Mouse (Mus musculus): Measurements from ENCODE around the gene Ifna15. TPM values are rescaled to one million over a fixed set of nuclear protein-coding genes. Genes with fewer than 3 reads are reported as not detected.
"Not testable (repeated sequence)": the region's sequence is repeated elsewhere in the genome, so short reads cannot be mapped to it uniquely, and the experiment has no call there.

Ifna15 gene
- polyA plus RNA-seq (2014; fragmentation: Nextera tagmentation; extraction: Ambion mirVana), result not detected in 2 replicates

DNA sequence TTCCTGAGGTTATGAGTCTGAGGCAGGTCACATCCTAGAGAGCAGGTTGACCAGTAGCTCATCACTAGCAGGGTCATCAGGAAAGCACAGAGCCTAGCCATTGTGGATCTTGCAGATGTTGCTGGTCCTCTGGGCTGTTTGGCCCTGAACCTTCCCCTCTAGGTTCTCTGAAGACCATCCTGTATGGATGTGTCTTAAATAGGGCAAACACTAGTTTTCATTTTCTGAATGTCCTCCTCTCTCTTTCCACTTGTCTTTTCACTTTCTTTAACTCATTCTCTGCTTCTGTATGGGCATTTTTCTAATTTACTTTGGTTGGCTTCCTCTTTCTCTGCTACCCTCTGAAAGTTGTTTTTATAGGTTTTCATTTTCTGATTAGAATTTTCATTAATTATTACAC lies at the start of gene Ifna15:
Gene Ifna15, minus strand, starts transcription at position 101 of the 400 bp plus-strand sequence.
- not testable (repeated sequence) for H3K36me3 ChIP-seq (ENCODE audit: control insufficient read depth, insufficient read depth, low read length); H3K4me1 ChIP-seq (ENCODE audit: control insufficient read depth, insufficient read depth, low read length); H3K4me3 ChIP-seq (replicated peaks; ENCODE audit: low read depth, low read length); H3K27ac ChIP-seq (replicated peaks; ENCODE audit: low read depth, low read length); H3K4me2 ChIP-seq (ENCODE audit: low read length); H3K9me3 ChIP-seq (ENCODE audit: control insufficient read depth, low read length); DNase-seq; H3K27me3 ChIP-seq (ENCODE audit: control insufficient read depth, insufficient read depth, low read length); ATAC-seq (ENCODE audit: low FRiP score, low TSS enrichment); H3K9ac ChIP-seq (replicated peaks; ENCODE audit: low read length)

DNA sequence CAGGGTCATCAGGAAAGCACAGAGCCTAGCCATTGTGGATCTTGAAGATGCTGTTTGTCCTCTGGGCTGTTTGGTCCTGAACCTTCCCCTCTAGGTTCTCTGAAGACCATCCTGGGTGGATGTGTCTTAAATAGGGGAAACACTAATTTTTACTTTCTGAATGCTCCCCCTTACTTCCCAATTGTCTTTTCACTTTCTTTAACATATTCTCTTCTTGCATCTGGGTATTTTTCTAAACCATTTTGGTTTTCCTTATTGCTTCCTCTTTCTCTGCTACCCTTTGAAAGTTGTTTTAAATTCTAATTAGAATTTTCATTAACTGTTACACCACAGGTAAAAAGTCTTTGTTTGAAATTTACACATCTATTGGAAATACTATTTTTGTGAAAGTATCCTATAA lies 45.2 kb upstream of the Ifna15 start, which contains the start of gene Ifna12:
Gene Ifna12, minus strand, starts transcription at position 101 of the 400 bp plus-strand sequence.
- H3K27ac ChIP-seq (replicated peaks; ENCODE audit: low read depth, low read length), result no peak within 1 kb of the TSS
- DNase-seq, result no peak
- H3K36me3 ChIP-seq (ENCODE audit: control insufficient read depth, insufficient read depth, low read length), result no peaks in the 10 kb centered on the region
- no peak within 1 kb of the TSS for H3K9ac ChIP-seq (replicated peaks; ENCODE audit: low read length)
- H3K27me3 ChIP-seq (ENCODE audit: control insufficient read depth, insufficient read depth, low read length), result no peaks in the 10 kb centered on the region
- ATAC-seq (ENCODE audit: low FRiP score, low TSS enrichment), result no peak
- H3K4me2 ChIP-seq (ENCODE audit: low read length), result no peak within 1 kb of the TSS
- H3K4me1 ChIP-seq (ENCODE audit: control insufficient read depth, insufficient read depth, low read length), result no peaks in the 10 kb centered on the region
- H3K9me3 ChIP-seq (ENCODE audit: control insufficient read depth, low read length), result no peaks in the 10 kb centered on the region
- no peak within 1 kb of the TSS for H3K4me3 ChIP-seq (replicated peaks; ENCODE audit: low read depth, low read length)

GRCm38 (mm10) chr4:88592285-88592684 lies 34.2 kb upstream of the Ifna15 start, which contains the start of gene Ifna9:
Gene Ifna9, minus strand, starts transcription at chr4:88592385.
- no peak within 1 kb of the TSS for H3K9ac ChIP-seq (replicated peaks; ENCODE audit: low read length)
- no peaks in the 10 kb centered on the region for H3K4me1 ChIP-seq (ENCODE audit: control insufficient read depth, insufficient read depth, low read length)
- no peaks in the 10 kb centered on the region for H3K36me3 ChIP-seq (ENCODE audit: control insufficient read depth, insufficient read depth, low read length)
- no peak for ATAC-seq (ENCODE audit: low FRiP score, low TSS enrichment)
- no peak within 1 kb of the TSS for H3K27ac ChIP-seq (replicated peaks; ENCODE audit: low read depth, low read length)
- H3K4me3 ChIP-seq (replicated peaks; ENCODE audit: low read depth, low read length), result no peak within 1 kb of the TSS
- H3K27me3 ChIP-seq (ENCODE audit: control insufficient read depth, insufficient read depth, low read length), result no peaks in the 10 kb centered on the region
- DNase-seq, result no peak
- H3K4me2 ChIP-seq (ENCODE audit: low read length), result no peak within 1 kb of the TSS
- no peaks in the 10 kb centered on the region for H3K9me3 ChIP-seq (ENCODE audit: control insufficient read depth, low read length)
- 83% methylated on average over 1 of the region's 1 CpGs for WGBS

GRCm38 (mm10) chr4:88571698-88572097 lies 13.7 kb upstream of the Ifna15 start, which contains the start of gene Ifna14:
Gene Ifna14, minus strand, starts transcription at chr4:88571798.
- Histone ChIP-seq H3K9ac (replicated peaks; ENCODE audit: low read length) (no peak within 1 kb of the TSS), H3K27me3 (ENCODE audit: control insufficient read depth, insufficient read depth, low read length) (no peaks in the 10 kb centered on the region), H3K4me1 (ENCODE audit: control insufficient read depth, insufficient read depth, low read length) (no peaks in the 10 kb centered on the region), H3K9me3 (ENCODE audit: control insufficient read depth, low read length) (no peaks in the 10 kb centered on the region), H3K4me2 (ENCODE audit: low read length) (no peak within 1 kb of the TSS), H3K4me3 (replicated peaks; ENCODE audit: low read depth, low read length) (no peak within 1 kb of the TSS), H3K27ac (replicated peaks; ENCODE audit: low read depth, low read length) (no peak within 1 kb of the TSS), H3K36me3 (ENCODE audit: control insufficient read depth, insufficient read depth, low read length) (no peaks in the 10 kb centered on the region)
- no peak for ATAC-seq (ENCODE audit: low FRiP score, low TSS enrichment)
- DNase-seq, result no peak
- whole genome bisulfite sequencing, result 100% methylated on average over 1 of the region's 1 CpGs

DNA sequence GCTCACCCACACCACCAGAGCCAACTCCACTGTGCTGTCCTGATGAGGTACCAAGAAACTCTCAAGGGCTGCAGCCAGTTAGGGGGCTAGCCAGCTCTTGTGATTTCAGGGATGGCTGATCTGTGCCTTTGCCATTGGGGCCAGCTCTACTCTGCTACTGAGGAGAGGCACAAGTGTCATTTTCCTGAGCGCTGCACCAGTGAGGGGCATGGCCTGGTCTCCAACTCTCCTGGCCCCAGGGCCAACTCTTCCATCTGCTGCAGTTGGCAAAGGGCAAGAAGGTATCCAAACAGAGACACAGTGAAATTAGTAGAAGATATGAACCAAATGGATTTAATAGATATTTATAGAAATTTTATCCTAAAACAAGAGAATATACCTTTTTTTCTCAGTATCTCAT lies 3.7 kb upstream of the Ifna15 start:
- Histone ChIP-seq H3K4me1 (ENCODE audit: control insufficient read depth, insufficient read depth, low read length) (no peaks in the 10 kb centered on the region), H3K9me3 (ENCODE audit: control insufficient read depth, low read length) (no peaks in the 10 kb centered on the region), H3K27ac (replicated peaks; ENCODE audit: low read depth, low read length) (no peak overlapping the region), H3K4me2 (ENCODE audit: low read length) (no peak overlapping the region), H3K27me3 (ENCODE audit: control insufficient read depth, insufficient read depth, low read length) (no peaks in the 10 kb centered on the region), H3K36me3 (ENCODE audit: control insufficient read depth, insufficient read depth, low read length) (no peaks in the 10 kb centered on the region), H3K4me3 (replicated peaks; ENCODE audit: low read depth, low read length) (no peak overlapping the region), H3K9ac (replicated peaks; ENCODE audit: low read length) (no peak overlapping the region)
- DNase-seq (no peak), ATAC-seq (ENCODE audit: low FRiP score, low TSS enrichment) (no peak)
- 100% methylated on average over 1 of the region's 1 CpGs for WGBS

DNA sequence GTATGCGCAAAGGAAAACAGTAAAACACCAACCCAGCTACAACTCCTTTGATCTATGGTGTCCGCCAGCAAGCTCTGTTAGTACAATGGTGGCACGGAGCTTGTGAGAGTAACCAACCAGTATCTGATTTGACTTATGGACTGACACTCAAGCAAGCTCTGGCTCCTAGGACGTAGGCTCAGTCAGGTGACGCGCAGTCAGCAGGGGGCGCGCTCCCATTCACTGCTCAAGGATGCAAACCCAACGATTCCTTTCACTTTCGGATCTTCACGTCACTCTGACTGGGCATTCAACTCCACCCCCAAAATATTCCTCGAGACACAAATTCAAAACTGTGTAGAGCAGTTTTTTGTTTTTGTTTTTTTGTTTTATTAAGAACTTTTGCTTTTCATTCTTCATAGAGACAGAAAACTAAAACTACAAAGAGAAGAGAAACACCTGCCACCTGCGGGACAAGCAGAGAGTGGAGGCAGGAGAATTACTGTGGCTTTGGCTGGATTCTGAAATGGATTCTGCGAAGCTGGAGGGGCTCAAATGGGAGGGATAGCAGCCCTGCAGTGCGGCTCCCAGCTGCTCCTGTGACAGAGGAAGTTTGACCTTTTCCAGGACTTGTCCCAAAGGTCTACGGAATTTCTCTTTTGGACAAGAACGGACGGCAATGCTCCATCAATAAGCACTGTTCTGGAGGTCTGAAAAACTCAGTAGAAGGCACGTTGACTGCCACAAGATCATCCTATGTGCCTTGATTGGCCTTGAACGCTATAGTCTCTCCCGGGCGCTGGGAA lies 7.7 kb downstream of the Ifna15 start:
- Histone ChIP-seq H3K9me3 (ENCODE audit: control insufficient read depth, low read length) (no peaks in the 10 kb centered on the region), H3K9ac (replicated peaks; ENCODE audit: low read length) (no peak overlapping the region), H3K4me3 (replicated peaks; ENCODE audit: low read depth, low read length) (no peak overlapping the region), H3K4me1 (ENCODE audit: control insufficient read depth, insufficient read depth, low read length) (no peaks in the 10 kb centered on the region), H3K4me2 (ENCODE audit: low read length) (peak overlapping the region; percentile 36), H3K27me3 (ENCODE audit: control insufficient read depth, insufficient read depth, low read length) (no peaks in the 10 kb centered on the region), H3K36me3 (ENCODE audit: control insufficient read depth, insufficient read depth, low read length) (no peaks in the 10 kb centered on the region), H3K27ac (replicated peaks; ENCODE audit: low read depth, low read length) (no peak overlapping the region)
- peak; percentile 79 for DNase-seq
- no peak for ATAC-seq (ENCODE audit: low FRiP score, low TSS enrichment)
- WGBS, result 36% methylated on average over 22 of the region's 22 CpGs

GRCm38 (mm10) chr4:88547986-88548385 lies 10.1 kb downstream of the Ifna15 start:
- DNase-seq (no peak), ATAC-seq (ENCODE audit: low FRiP score, low TSS enrichment) (no peak)
- no peaks in the 10 kb centered on the region for H3K9me3 ChIP-seq (ENCODE audit: control insufficient read depth, low read length)
- H3K9ac ChIP-seq (replicated peaks; ENCODE audit: low read length), result no peak overlapping the region
- H3K36me3 ChIP-seq (ENCODE audit: control insufficient read depth, insufficient read depth, low read length), result no peaks in the 10 kb centered on the region
- 88% methylated on average over 1 of the region's 1 CpGs for WGBS
- H3K4me2 ChIP-seq (ENCODE audit: low read length), result no peak overlapping the region
- no peak overlapping the region for H3K27ac ChIP-seq (replicated peaks; ENCODE audit: low read depth, low read length)
- no peaks in the 10 kb centered on the region for H3K4me1 ChIP-seq (ENCODE audit: control insufficient read depth, insufficient read depth, low read length)
- H3K4me3 ChIP-seq (replicated peaks; ENCODE audit: low read depth, low read length), result no peak overlapping the region
- no peaks in the 10 kb centered on the region for H3K27me3 ChIP-seq (ENCODE audit: control insufficient read depth, insufficient read depth, low read length)

DNA sequence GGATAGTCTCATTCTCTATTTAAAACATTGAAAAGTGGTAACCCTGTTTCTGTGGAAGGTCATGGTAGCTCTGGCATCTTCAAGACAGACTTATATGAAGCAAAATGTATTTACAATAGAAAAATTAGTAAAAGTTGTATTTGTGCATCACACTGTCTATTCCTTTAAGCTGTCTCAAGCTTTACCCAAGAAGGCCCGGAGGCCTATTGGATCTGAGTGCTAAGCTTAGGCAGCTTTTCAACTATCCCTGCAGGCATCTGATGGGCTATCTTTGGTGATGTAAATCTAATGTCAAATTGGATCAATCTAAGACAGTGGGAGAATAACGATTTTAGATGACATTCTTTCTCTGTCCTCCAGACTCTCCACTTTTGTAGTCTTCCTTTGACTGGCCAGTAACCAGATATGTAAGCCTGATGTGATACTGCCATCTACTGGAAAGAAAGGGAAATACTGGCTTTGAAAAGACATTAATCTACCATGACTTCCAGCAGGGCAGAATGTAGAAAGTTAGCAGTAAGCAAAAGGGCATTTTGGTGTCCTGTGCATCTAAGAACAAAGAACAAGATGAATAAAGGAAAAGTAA lies 14.3 kb downstream of the Ifna15 start:
- no peak overlapping the region for H3K4me3 ChIP-seq (replicated peaks; ENCODE audit: low read depth, low read length)
- 27% methylated on average over 2 of the region's 2 CpGs for WGBS
- H3K27ac ChIP-seq (replicated peaks; ENCODE audit: low read depth, low read length), result no peak overlapping the region
- H3K9me3 ChIP-seq (ENCODE audit: control insufficient read depth, low read length), result no peaks in the 10 kb centered on the region
- H3K27me3 ChIP-seq (ENCODE audit: control insufficient read depth, insufficient read depth, low read length), result no peaks in the 10 kb centered on the region
- peak; percentile 90 for DNase-seq
- H3K9ac ChIP-seq (replicated peaks; ENCODE audit: low read length), result no peak overlapping the region
- H3K4me2 ChIP-seq (ENCODE audit: low read length), result no peak overlapping the region
- no peaks in the 10 kb centered on the region for H3K36me3 ChIP-seq (ENCODE audit: control insufficient read depth, insufficient read depth, low read length)
- no peaks in the 10 kb centered on the region for H3K4me1 ChIP-seq (ENCODE audit: control insufficient read depth, insufficient read depth, low read length)
- ATAC-seq (ENCODE audit: low FRiP score, low TSS enrichment), result peak; percentile 72

DNA sequence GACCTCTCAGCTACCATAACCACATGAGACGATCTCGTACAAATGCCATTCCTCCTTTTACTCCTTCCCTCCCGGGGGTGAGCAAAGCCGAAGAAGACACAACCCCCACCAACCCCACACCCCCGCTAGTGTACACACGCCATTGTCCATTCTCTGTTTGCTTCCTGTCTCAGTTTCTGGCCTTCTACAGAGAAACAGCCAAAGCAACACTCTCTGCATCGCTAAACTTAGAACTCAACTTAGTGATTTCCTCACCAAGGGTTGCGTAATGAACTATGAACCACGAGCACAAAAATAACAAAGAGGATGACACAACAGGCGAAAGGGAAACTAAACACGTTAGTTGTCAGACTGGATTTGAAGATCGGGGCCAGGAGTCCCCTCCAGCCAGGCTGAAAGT lies 20.7 kb downstream of the Ifna15 start:
- H3K27me3 ChIP-seq (ENCODE audit: control insufficient read depth, insufficient read depth, low read length), result no peaks in the 10 kb centered on the region
- H3K4me1 ChIP-seq (ENCODE audit: control insufficient read depth, insufficient read depth, low read length), result no peaks in the 10 kb centered on the region
- 81% methylated on average over 12 of the region's 12 CpGs for WGBS
- H3K4me3 ChIP-seq (replicated peaks; ENCODE audit: low read depth, low read length), result no peak overlapping the region
- no peaks in the 10 kb centered on the region for H3K9me3 ChIP-seq (ENCODE audit: control insufficient read depth, low read length)
- H3K9ac ChIP-seq (replicated peaks; ENCODE audit: low read length), result no peak overlapping the region
- H3K27ac ChIP-seq (replicated peaks; ENCODE audit: low read depth, low read length), result no peak overlapping the region
- no peaks in the 10 kb centered on the region for H3K36me3 ChIP-seq (ENCODE audit: control insufficient read depth, insufficient read depth, low read length)
- DNase-seq (no peak), ATAC-seq (ENCODE audit: low FRiP score, low TSS enrichment) (no peak)
- H3K4me2 ChIP-seq (ENCODE audit: low read length), result no peak overlapping the region

Measured in midbrain, embryonic 14.5 days (tissue).